Mouse (Mus musculus) liver, embryonic 14.5 days (tissue): ENCODE data around the gene Edf1. TPM values are rescaled to one million over a fixed set of nuclear protein-coding genes. Genes with fewer than 3 reads are reported as not detected.

ENCODE experiments used
- ATAC-seq: fragments of 200-750 bp; cut with Nextera tagmentation; 2 replicates; pipeline ENCODE4 v1.8.0; 2017; ENCODE audit warnings: moderate number of reproducible peaks, mild to moderate bottlenecking, moderate library complexity; ENCODE audit not compliant: insufficient read depth
- DNase-seq, 3 experiments: peaks; one replicate each; pipeline ENCODE4 v3.0.0-alpha.2; 2012 to 2013; ENCODE audit warnings: low read depth in 3 of 3, low spot score in 3 of 3
- H3K27ac ChIP-seq: fragments of 300-500 bp; sonication (generic); 2 replicates; pipeline ENCODE4 v1.5.1; 2014; ENCODE audit warnings: moderate library complexity, mild to moderate bottlenecking, control low read depth, inconsistent platforms
- H3K27me3 ChIP-seq: fragments of 300-500 bp; sonication (generic); 2 replicates; pipeline ENCODE4 v1.6.1; 2014; ENCODE audit warnings: mild to moderate bottlenecking, low read length, moderate library complexity; ENCODE audit not compliant: control insufficient read depth, insufficient read depth
- H3K36me3 ChIP-seq: fragments of 300-500 bp; sonication (generic); replicated peaks from 2 replicates; pipeline ENCODE4 v1.6.1; 2014; ENCODE audit warnings: low read depth; ENCODE audit not compliant: control insufficient read depth, insufficient read depth
- H3K4me1 ChIP-seq, 2 experiments: fragments of 200-500 bp in 1 of 2; fragments of 300-500 bp in 1 of 2; sonication (generic) in 1 of 2; replicated peaks; 2 replicates each; pipeline ENCODE4 v1.6.1; 2012 to 2014; ENCODE audit warnings: antibody characterized with exemption in 1 of 2, inconsistent platforms in 1 of 2, low read length in 1 of 2; ENCODE audit not compliant: control insufficient read depth in 2 of 2, insufficient read depth in 2 of 2
- H3K4me2 ChIP-seq: fragments of 300-500 bp; sonication (generic); 2 replicates; pipeline ENCODE4 v1.6.1; 2014; ENCODE audit warnings: low read depth, mild to moderate bottlenecking, control low read depth, moderate library complexity
- H3K4me3 ChIP-seq, 2 experiments: fragments of 200-500 bp in 1 of 2; fragments of 300-500 bp in 1 of 2; sonication (generic) in 1 of 2; 2 replicates each; pipeline ENCODE4 v1.5.1; 2012 to 2014; ENCODE audit warnings: low read depth in 2 of 2, low read length in 2 of 2, mild to moderate bottlenecking in 2 of 2, control low read depth in 1 of 2, inconsistent platforms in 1 of 2, moderate library complexity in 1 of 2; ENCODE audit not compliant: insufficient read depth in 1 of 2
- H3K9ac ChIP-seq: fragments of 300-500 bp; sonication (generic); replicated peaks from 2 replicates; pipeline ENCODE4 v1.6.1; 2014; ENCODE audit warnings: mild to moderate bottlenecking, control low read depth, moderate library complexity
- H3K9me3 ChIP-seq: fragments of 300-500 bp; sonication (generic); 2 replicates; pipeline ENCODE4 v1.6.1; 2016; ENCODE audit warnings: low read length, mixed read lengths; ENCODE audit not compliant: control insufficient read depth
- CTCF ChIP-seq: IDR thresholded peaks from 2 replicates; pipeline ENCODE4 v1.5.1; 2016; ENCODE audit warnings: antibody characterized with exemption, low read depth, control low read depth
- EP300 ChIP-seq: IDR thresholded peaks from 2 replicates; pipeline ENCODE4 v1.6.1; 2016; ENCODE audit warnings: antibody characterized with exemption, low read depth
- WGBS: fragments of 180-500 bp; shearing (Covaris S2); extraction: QIAGEN DNeasy Blood & Tissue Kit; methylation state at CpG from one replicate; pipeline ENCODE4 v1.1.7; 2014; ENCODE audit not compliant: insufficient replicate concordance; 5-methylcytosine and 5-hydroxymethylcytosine counted together
- polyA plus RNA-seq, 2 experiments: library from polyadenylated mRNA; depleted of rRNA in 1 of 2; stranded (reverse) in 1 of 2; unstranded in 1 of 2; fragments of >200 nt; fragmentation: Nextera tagmentation in 1 of 2; extraction: Ambion mirVana in 1 of 2; gene quantifications; 2 replicates each; pipeline versions ENCODE4 v1.2.1 to v1.2.3; 2012 to 2014

The Edf1 gene
- polyA plus RNA-seq, 2 experiments, result 104 to 192 TPM

- no peak overlapping the region for H3K4me3 ChIP-seq
- DNase-seq (no peak), ATAC-seq (no peak)
- no peaks in the 10 kb centered on the region for H3K9me3 ChIP-seq
- H3K36me3 ChIP-seq, result peaks cover 4% of the 10 kb centered on the region
- peaks cover 0 to 9% of the 10 kb centered on the region in 2 experiments; a peak in 1 of 4 replicates for H3K4me1 ChIP-seq
- 2% methylated on average over 27 of the region's 27 CpGs for WGBS
- H3K4me2 ChIP-seq, result no peak overlapping the region
- no peak overlapping the region for H3K27ac ChIP-seq
- peaks cover 58% of the 10 kb centered on the region for H3K27me3 ChIP-seq
- H3K9ac ChIP-seq, result no peak overlapping the region
- TF ChIP-seq CTCF, result peak; percentile 66
- TF ChIP-seq EP300, result no peak
These were observed 22.3 kb downstream of the Edf1 start for GRCm38 (mm10) chr2:25579737-25580460.

- no peak overlapping the region for H3K4me3 ChIP-seq
- H3K9me3 ChIP-seq, result no peaks in the 10 kb centered on the region
- peaks cover 0 to 5% of the 10 kb centered on the region in 2 experiments; a peak in 1 of 4 replicates for H3K4me1 ChIP-seq
- H3K36me3 ChIP-seq, result peaks cover 7% of the 10 kb centered on the region
- 27% methylated on average over 6 of the region's 6 CpGs for WGBS
- no peak for TF ChIP-seq EP300
- TF ChIP-seq CTCF, result no peak
- no peak for ATAC-seq
- no peak overlapping the region for H3K4me2 ChIP-seq
- H3K9ac ChIP-seq, result no peak overlapping the region
- peaks cover 55% of the 10 kb centered on the region for H3K27me3 ChIP-seq
- DNase-seq, result no peak
- H3K27ac ChIP-seq, result no peak overlapping the region
These were observed 23.0 kb downstream of the Edf1 start for GRCm38 (mm10) chr2:25580621-25581101.

- peak within 1 kb of the TSS in 1 of 2 experiments; percentile 21; a peak in 2 of 4 replicates for H3K4me3 ChIP-seq
- H3K36me3 ChIP-seq, result peaks cover 7% of the 10 kb centered on the region
- peaks cover 48% of the 10 kb centered on the region for H3K27me3 ChIP-seq
- no peak within 1 kb of the TSS for H3K27ac ChIP-seq
- no peak within 1 kb of the TSS for H3K9ac ChIP-seq
- DNase-seq, result peak in 1 of 3 experiments; percentile 47
- WGBS, result 5% methylated on average over 19 of the region's 19 CpGs
- H3K9me3 ChIP-seq, result no peaks in the 10 kb centered on the region
- H3K4me1 ChIP-seq, result 0 out of 4 replicates have a peak, but pooled peaks cover 0 to 2% of the 10 kb centered on the region in 2 experiments
- peak; percentile 67 for ATAC-seq
- H3K4me2 ChIP-seq, result peak within 1 kb of the TSS; percentile 50
- TF ChIP-seq CTCF, result peak; percentile 94
- no peak for TF ChIP-seq EP300
These were observed 23.7 kb downstream of the Edf1 start, which contains the start of gene Ajm1 for GRCm38 (mm10) chr2:25581294-25581864. Gene Ajm1 (minus strand): TSS chr2:25581757.

- TF ChIP-seq EP300 (no peak), CTCF (no peak)
- H3K9me3 ChIP-seq, result no peaks in the 10 kb centered on the region
- H3K36me3 ChIP-seq, result peaks cover 7% of the 10 kb centered on the region
- H3K4me2 ChIP-seq, result no peak overlapping the region
- DNase-seq (no peak), ATAC-seq (0 out of 2 replicates have a peak, but pooled peaks have one; percentile 4)
- no peak overlapping the region for H3K27ac ChIP-seq
- H3K27me3 ChIP-seq, result peaks cover 42% of the 10 kb centered on the region
- 0 out of 4 replicates have a peak, but pooled peaks cover 0 to 2% of the 10 kb centered on the region in 2 experiments for H3K4me1 ChIP-seq
- WGBS, result 10% methylated on average over 6 of the region's 6 CpGs
- no peak overlapping the region for H3K4me3 ChIP-seq
- H3K9ac ChIP-seq, result no peak overlapping the region
These were observed 24.3 kb downstream of the Edf1 start for GRCm38 (mm10) chr2:25581901-25582301.
